Mouse (Mus musculus) gastrocnemius, postnatal 36 days (tissue): ENCODE results near the gene 2310030G06Rik. TPM values are rescaled to one million over a fixed set of nuclear protein-coding genes. Genes with fewer than 3 reads are reported as not detected.

ENCODE experiments used
- DNase-seq, 2 experiments: peaks; one replicate each; pipeline ENCODE4 v3.0.0; 2022
- intact Hi-C: fragments of 180-260 bp; cut with DNase I; formaldehyde crosslinking; loops from one replicate; pipeline ENCODE4 v1.15.1; 2025
- total RNA-seq, 2 experiments: library from RNA; stranded (reverse); gene quantifications; 2 replicates each; pipeline ENCODE4 v1.2.3; 2021

The 2310030G06Rik gene
- total RNA-seq, 2 experiments from 2014 or later = 1.8 to 4.2 TPM

GRCm38 (mm10) chr9:50711337-50711736, 35.0 kb downstream of the 2310030G06Rik start:
- no peak for DNase-seq
- intact Hi-C loops = no loop called here

DNA sequence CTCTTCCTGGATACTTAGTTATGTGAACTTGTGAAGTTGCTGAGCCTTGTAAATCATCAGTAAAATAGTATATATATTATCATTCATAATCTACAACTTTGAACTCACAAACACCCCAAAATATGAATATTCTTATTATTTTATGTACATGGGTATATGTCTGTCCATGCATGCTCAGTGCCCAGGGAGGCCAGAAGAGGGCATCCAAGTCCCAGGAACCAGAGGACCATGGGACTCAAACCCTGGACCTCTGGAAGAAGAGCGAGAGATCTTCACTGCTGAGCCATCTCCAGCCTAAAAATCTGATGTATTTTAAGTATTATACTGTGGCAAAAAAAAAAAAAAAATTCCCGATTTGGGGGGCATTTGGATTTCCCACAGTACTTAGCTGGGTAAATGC, 37.2 kb downstream of the 2310030G06Rik start:
- no peak for DNase-seq
- intact Hi-C loops = loop anchor here (5.0 kb wide), 1 partner anchor 58 kb away; the partner anchor contains the start of gene Fdxacb1

- no peak for DNase-seq
- intact Hi-C loops = loop anchor here (5.0 kb wide), 1 partner anchor 62 kb away; the partner anchor contains the start of gene Fdxacb1
Measured at GRCm38 (mm10) chr9:50704907-50705306, 41.4 kb downstream of the 2310030G06Rik start.

DNA sequence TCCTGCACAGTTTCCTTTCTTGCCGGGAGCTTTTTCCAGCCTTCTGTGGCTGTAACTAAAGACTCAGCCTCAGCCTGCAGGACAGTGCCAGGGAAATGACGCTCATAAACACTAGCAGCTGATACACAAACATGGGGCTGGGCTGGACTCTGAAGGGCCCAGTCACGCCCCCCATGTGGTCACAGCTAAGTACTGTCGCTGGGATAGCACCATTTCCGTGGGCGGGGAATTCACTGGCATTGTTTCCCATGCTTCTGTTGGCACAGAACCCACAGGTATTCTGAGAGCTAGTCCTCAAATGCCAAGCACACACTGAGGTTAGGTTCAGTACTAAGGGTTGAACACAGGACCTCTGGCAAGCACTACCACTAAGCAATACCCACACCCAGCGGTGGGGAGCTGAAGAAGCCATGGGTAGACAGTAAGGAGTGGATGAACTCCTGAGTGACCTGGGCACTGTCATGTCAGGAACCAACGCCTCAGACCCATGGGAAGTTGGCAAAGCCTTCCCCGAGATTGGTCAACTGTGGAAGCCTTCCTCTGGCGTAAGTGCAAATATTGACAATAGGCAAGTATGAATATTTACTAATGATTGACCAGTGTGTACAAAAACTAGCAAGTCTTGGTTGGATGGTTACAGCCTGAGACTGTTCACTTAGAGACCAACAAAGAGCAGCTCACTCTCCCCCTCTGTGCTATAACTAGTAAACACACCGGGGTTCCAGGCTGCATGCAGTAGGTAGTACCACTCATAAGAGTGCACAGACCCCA, 45.2 kb downstream of the 2310030G06Rik start:
- intact Hi-C loops = no loop called here
- peak; percentile 15 to 19 for DNase-seq

- DNase-seq = peak; percentile 31 to 53
- intact Hi-C loops = no loop called here
Measured at GRCm38 (mm10) chr9:50698418-50699409, 47.6 kb downstream of the 2310030G06Rik start.

GRCm38 (mm10) chr9:50697706-50698041, 48.7 kb downstream of the 2310030G06Rik start:
- intact Hi-C loops = no loop called here
- peak; percentile 51 to 75 for DNase-seq

- intact Hi-C loops = no loop called here
- DNase-seq = no peak
Measured at GRCm38 (mm10) chr9:50696851-50697705, 49.3 kb downstream of the 2310030G06Rik start.

DNA sequence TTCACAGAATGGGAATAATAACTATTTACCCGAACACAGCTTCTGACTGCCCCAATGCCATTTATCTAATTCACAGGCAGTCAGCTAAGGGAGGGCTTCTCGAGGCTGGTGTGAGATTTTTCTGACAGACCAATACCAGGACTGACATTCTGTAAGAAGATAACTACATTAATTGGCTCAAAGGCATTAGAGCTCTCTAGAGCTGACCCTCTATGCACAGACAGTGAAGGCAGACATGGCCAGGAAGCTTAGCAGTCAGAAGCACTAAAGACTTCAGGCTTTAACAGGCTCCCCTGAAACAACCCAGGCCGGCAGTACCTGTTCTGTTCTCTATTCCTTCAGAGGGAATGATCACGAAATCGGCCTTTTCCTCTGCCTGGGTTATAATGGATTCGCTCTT, 51.2 kb downstream of the 2310030G06Rik start:
- DNase-seq = no peak
- intact Hi-C loops = no loop called here

GRCm38 (mm10) chr9:50693631-50694030, 52.7 kb downstream of the 2310030G06Rik start:
- DNase-seq = no peak
- intact Hi-C loops = no loop called here

GRCm38 (mm10) chr9:50692626-50693580, 53.4 kb downstream of the 2310030G06Rik start:
- DNase-seq = no peak
- intact Hi-C loops = no loop called here

Other genes starting within 250 kb of the 2310030G06Rik start
- 10 to 100 TPM in 1 of 2 experiments, 1 to 10 TPM in 1; 9.5 to 10.0 TPM for gene Pts, start 217.8 kb downstream of the 2310030G06Rik start, total RNA-seq
- 1 to 10 TPM in 1 of 2 experiments, under 1 TPM in 1; 0.87 to 1.4 TPM for gene Il18, start 191.7 kb downstream of the 2310030G06Rik start, total RNA-seq
- under 1 TPM in 1 of 2 experiments, not detected in 1; 0.36 TPM for gene Bco2, start 191.4 kb downstream of the 2310030G06Rik start, total RNA-seq
- gene Tex12, start 185.2 kb downstream of the 2310030G06Rik start, total RNA-seq = not detected
- 100 to 1,000 TPM; 313 to 336 TPM for gene Sdhd, start 142.7 kb downstream of the 2310030G06Rik start, total RNA-seq
- 100 to 1,000 TPM; 184 to 202 TPM for gene Timm8b, start 142.6 kb downstream of the 2310030G06Rik start, total RNA-seq
- under 1 TPM in 1 of 2 experiments, not detected in 1; 0.96 TPM for gene Pih1d2, start 129.2 kb downstream of the 2310030G06Rik start, total RNA-seq
- 10 to 100 TPM in 1 of 2 experiments, 1 to 10 TPM in 1; 8.1 to 11.4 TPM for gene Nkapd1, start 129.1 kb downstream of the 2310030G06Rik start, total RNA-seq
- gene Dlat, start 86.8 kb downstream of the 2310030G06Rik start, total RNA-seq = 100 to 1,000 TPM; 207 to 232 TPM
- gene Dixdc1, start 7.0 kb downstream of the 2310030G06Rik start, total RNA-seq = 1 to 10 TPM; 1.4 to 3.5 TPM
- 1,000 to 10,000 TPM; 1,018 to 1,083 TPM for gene Cryab, start 4.8 kb upstream of the 2310030G06Rik start, total RNA-seq
- gene Hspb2, start 5.8 kb upstream of the 2310030G06Rik start, total RNA-seq = 100 to 1,000 TPM; 118 to 134 TPM
- gene Fdxacb1, start 21.7 kb upstream of the 2310030G06Rik start, total RNA-seq = 1 to 10 TPM; 4.3 to 4.6 TPM
- gene Alg9, start 28.5 kb upstream of the 2310030G06Rik start, total RNA-seq = 10 to 100 TPM in 1 of 2 experiments, 1 to 10 TPM in 1; 7.1 to 10.2 TPM
- 10 to 100 TPM in 1 of 2 experiments, 1 to 10 TPM in 1; 9.8 to 11.2 TPM for gene 1110032A03Rik, start 29.0 kb upstream of the 2310030G06Rik start, total RNA-seq
- gene Ppp2r1b, start 98.8 kb upstream of the 2310030G06Rik start, total RNA-seq = 1 to 10 TPM; 4.9 to 5.9 TPM